Mouse (Mus musculus): ENCODE measurements around the gene Ptgfr. TPM values are rescaled to one million over a fixed set of nuclear protein-coding genes. Genes with fewer than 3 reads are reported as not detected.

The Ptgfr gene
- polyA plus RNA-seq, 1 experiment: 0.69 TPM

- TF ChIP-seq CTCF (IDR thresholded peaks at IDR 0.05; ENCODE audit: extremely low read depth, insufficient read depth, low read length): peak; percentile 71
- no peak for TF ChIP-seq POLR2A (IDR thresholded peaks at IDR 0.05; ENCODE audit: extremely low read depth, insufficient read depth, low read length)
- H3K27ac ChIP-seq (ENCODE audit: insufficient read depth, low read length): no peak overlapping the region
- no peak overlapping the region for H3K4me3 ChIP-seq (ENCODE audit: insufficient read depth, low read length)
- H3K4me1 ChIP-seq (ENCODE audit: control insufficient read depth, insufficient read depth, low read length): no peaks in the 10 kb centered on the region
Observed at GRCm38 (mm10) chr3:151771074-151771473, 66.4 kb downstream of the Ptgfr start.

GRCm38 (mm10) chr3:151749737-151750136 lies 87.7 kb downstream of the Ptgfr start, which contains the start of gene Ifi44:
TSS of gene Ifi44 (minus strand) at chr3:151749960.
- TF ChIP-seq POLR2A (IDR thresholded peaks at IDR 0.05; ENCODE audit: extremely low read depth, insufficient read depth, low read length): no peak
- TF ChIP-seq CTCF (IDR thresholded peaks at IDR 0.05; ENCODE audit: extremely low read depth, insufficient read depth, low read length): no peak
- no peak within 1 kb of the TSS; the same call in 1 of the 2 replicates for H3K4me3 ChIP-seq (ENCODE audit: insufficient read depth, low read length)
- no peaks in the 10 kb centered on the region for H3K4me1 ChIP-seq (ENCODE audit: control insufficient read depth, insufficient read depth, low read length)
- no peak within 1 kb of the TSS for H3K27ac ChIP-seq (ENCODE audit: insufficient read depth, low read length)

- Histone ChIP-seq H3K4me1 (ENCODE audit: control insufficient read depth, insufficient read depth, low read length) (no peaks in the 10 kb centered on the region), H3K27ac (ENCODE audit: insufficient read depth, low read length) (no peak overlapping the region), H3K4me3 (ENCODE audit: insufficient read depth, low read length) (no peak overlapping the region)
- TF ChIP-seq POLR2A (IDR thresholded peaks at IDR 0.05; ENCODE audit: extremely low read depth, insufficient read depth, low read length) (no peak), CTCF (IDR thresholded peaks at IDR 0.05; ENCODE audit: extremely low read depth, insufficient read depth, low read length) (no peak)
Observed at GRCm38 (mm10) chr3:151748514-151748913, 88.9 kb downstream of the Ptgfr start.

Other genes with a start within 250 kb of the Ptgfr start
- gene Ifi44, start 87.7 kb downstream of the Ptgfr start, polyA plus RNA-seq (2012; rRNA removed): 1.3 and 1.4 TPM in 2 replicates
- gene Ifi44l, start 74.7 kb downstream of the Ptgfr start, polyA plus RNA-seq (2012; rRNA removed): not detected in 2 replicates

Measured in cortical plate, adult 2 months (tissue).